Mouse (Mus musculus): ENCODE data around the gene Itgax.
"Not testable (repeated sequence)": the region's sequence is repeated elsewhere in the genome, so short reads cannot be mapped to it uniquely, and the experiment has no call there.

Itgax gene

GRCm38 (mm10) chr7:128158688-128159354 lies 29.5 kb downstream of the Itgax start:
- in situ Hi-C loops (cut with MboI, MseI): not testable (repeated sequence)

- in situ Hi-C loops (cut with MboI, MseI): no loop called here
Measured at GRCm38 (mm10) chr7:128164001-128164400, 34.7 kb downstream of the Itgax start.

GRCm38 (mm10) chr7:128166391-128166790 lies 37.0 kb downstream of the Itgax start:
- in situ Hi-C loops (cut with MboI, MseI): no loop called here

GRCm38 (mm10) chr7:128169996-128170395 lies 40.6 kb downstream of the Itgax start:
- in situ Hi-C loops (cut with MboI, MseI): no loop called here

- in situ Hi-C loops (cut with MboI, MseI): no loop called here
Measured at GRCm38 (mm10) chr7:128178385-128178784, 49.0 kb downstream of the Itgax start.

- in situ Hi-C loops (cut with MboI, MseI): no loop called here
Measured at GRCm38 (mm10) chr7:128180126-128180525, 50.8 kb downstream of the Itgax start.

- in situ Hi-C loops (cut with MboI, MseI): no loop called here
Measured at GRCm38 (mm10) chr7:128180546-128180945, 51.2 kb downstream of the Itgax start.

GRCm38 (mm10) chr7:128181691-128182090 lies 52.3 kb downstream of the Itgax start:
- in situ Hi-C loops (cut with MboI, MseI): no loop called here

Measured in T-helper 1 cell (primary cell).